Mouse (Mus musculus) olfactory bulb, adult 2 months (tissue): ENCODE measurements around the gene 1700001J03Rik.

Experiments used
- CTCF ChIP-seq: fragments of 200-500 bp; IDR thresholded peaks from 2 replicates; pipeline ENCODE4 v1.5.1; 2012; ENCODE audit warnings: low read depth, mild to moderate bottlenecking, low read length, moderate library complexity; ENCODE audit not compliant: insufficient read depth
- POLR2A ChIP-seq: fragments of 200-500 bp; IDR thresholded peaks from 2 replicates; pipeline ENCODE4 v1.6.1; 2012; ENCODE audit warnings: mild to moderate bottlenecking, low read depth, low read length, moderate library complexity; ENCODE audit not compliant: insufficient read depth

DNA sequence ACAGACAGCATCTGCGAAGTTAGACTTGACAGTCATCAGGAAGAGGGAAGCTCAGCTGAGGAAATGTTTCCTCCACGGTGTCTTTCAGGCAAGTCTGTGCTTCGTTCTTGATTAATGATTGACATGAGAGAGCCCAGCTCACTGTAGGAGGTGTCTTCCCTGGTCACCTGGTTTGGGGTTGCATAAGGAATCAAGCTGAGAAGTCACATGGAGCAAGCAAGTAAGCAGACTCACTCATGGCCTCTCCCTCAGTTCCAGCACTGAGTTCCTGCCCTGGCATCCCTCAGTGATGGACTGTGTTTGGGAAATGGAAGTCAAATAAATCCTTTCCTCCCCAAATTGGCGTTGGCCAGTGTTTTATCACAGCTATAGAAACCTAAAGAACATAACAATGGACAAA is 5.0 kb upstream of the 1700001J03Rik start:
- no peak for TF ChIP-seq POLR2A
- no peak for TF ChIP-seq CTCF
